Mouse (Mus musculus): ENCODE measurements around the gene Serpina3k. TPM values are rescaled to one million over a fixed set of nuclear protein-coding genes. Genes with fewer than 3 reads are reported as not detected.
"Not testable (repeated sequence)": the region's sequence is repeated elsewhere in the genome, so short reads cannot be mapped to it uniquely, and the experiment has no call there.

Serpina3k gene
- polyA plus RNA-seq, 1 experiment from 2014 or later: not detected

DNA sequence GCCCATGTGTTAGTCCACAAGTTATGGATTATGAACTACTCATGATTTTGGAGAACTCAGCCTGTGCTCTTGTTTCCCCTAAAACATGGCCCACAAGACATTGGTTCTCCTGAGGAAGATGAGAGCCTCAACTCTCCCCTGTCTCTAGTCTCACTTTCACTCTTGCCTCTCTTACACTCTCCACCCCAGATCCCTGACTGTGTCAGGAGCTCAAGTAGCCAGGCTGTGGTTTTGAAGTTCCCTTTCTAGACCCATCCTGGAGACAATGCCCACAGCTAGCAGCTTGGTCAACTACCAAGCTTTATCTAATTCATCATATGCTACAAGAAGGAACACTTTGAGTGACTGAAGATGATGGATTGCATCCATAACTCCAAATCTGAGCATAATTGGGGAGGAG lies 4.2 kb downstream of the Serpina3k start:
- not testable (repeated sequence) for H3K9ac ChIP-seq (ENCODE audit: low read length); H3K4me1 ChIP-seq (ENCODE audit: control insufficient read depth, insufficient read depth, low read length); H3K27me3 ChIP-seq (ENCODE audit: control insufficient read depth, insufficient read depth, low read length); H3K4me3 ChIP-seq (ENCODE audit: low read depth, low read length); ATAC-seq (ENCODE audit: low FRiP score); H3K36me3 ChIP-seq (ENCODE audit: control insufficient read depth, insufficient read depth, low read length); H3K27ac ChIP-seq (ENCODE audit: low read depth, low read length); H3K4me2 ChIP-seq; DNase-seq (ENCODE audit: low spot score, missing footprints); H3K9me3 ChIP-seq (ENCODE audit: control insufficient read depth, low read length)

DNA sequence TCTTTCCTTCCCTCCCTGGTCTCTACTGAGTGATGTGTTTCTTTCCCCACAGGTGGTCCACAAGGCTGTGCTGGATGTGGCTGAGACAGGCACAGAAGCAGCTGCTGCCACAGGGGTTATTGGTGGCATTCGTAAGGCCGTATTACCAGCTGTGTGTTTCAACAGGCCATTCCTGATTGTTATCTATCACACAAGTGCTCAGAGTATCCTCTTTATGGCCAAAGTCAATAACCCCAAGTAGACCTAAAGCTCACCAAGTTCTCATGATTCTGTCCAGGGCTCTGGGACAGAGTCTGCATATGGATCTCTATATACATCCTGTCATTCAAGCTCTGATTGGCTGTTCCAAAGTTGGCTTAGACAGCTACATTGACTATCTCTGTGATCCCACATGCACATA lies 6.9 kb downstream of the Serpina3k start:
- Histone ChIP-seq H3K4me1 (ENCODE audit: control insufficient read depth, insufficient read depth, low read length) (no peaks in the 10 kb centered on the region), H3K27me3 (ENCODE audit: control insufficient read depth, insufficient read depth, low read length) (no peaks in the 10 kb centered on the region), H3K9ac (ENCODE audit: low read length) (no peak overlapping the region), H3K27ac (ENCODE audit: low read depth, low read length) (no peak overlapping the region), H3K9me3 (ENCODE audit: control insufficient read depth, low read length) (no peaks in the 10 kb centered on the region), H3K36me3 (ENCODE audit: control insufficient read depth, insufficient read depth, low read length) (no peaks in the 10 kb centered on the region), H3K4me3 (ENCODE audit: low read depth, low read length) (no peak overlapping the region), H3K4me2 (no peak overlapping the region)
- WGBS: 86% methylated on average over 2 of the region's 2 CpGs
- DNase-seq (ENCODE audit: low spot score, missing footprints) (no peak), ATAC-seq (ENCODE audit: low FRiP score) (no peak)

DNA sequence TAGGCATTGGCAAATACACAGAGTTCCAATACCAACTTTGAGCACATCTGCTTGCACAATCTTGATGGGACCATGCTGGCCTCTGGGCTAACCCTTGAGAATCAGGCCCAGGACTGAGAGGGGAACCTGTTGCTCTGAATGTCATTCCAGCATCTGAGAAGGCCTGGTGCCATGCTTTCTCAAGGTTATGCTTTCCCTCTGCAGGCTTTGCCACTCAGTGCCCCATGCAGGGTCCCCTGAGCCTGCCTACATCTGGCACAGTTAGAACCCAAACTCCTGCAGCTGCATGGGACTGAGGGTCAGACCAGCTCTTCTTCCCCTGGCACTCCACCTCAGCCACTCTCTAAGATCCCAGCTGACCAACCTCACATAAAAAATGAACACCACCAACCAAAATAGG lies 7.4 kb downstream of the Serpina3k start:
- ATAC-seq (ENCODE audit: low FRiP score) (no peak), DNase-seq (ENCODE audit: low spot score, missing footprints) (no peak)
- Histone ChIP-seq H3K4me2 (no peak overlapping the region), H3K9ac (ENCODE audit: low read length) (no peak overlapping the region), H3K4me3 (ENCODE audit: low read depth, low read length) (no peak overlapping the region), H3K36me3 (ENCODE audit: control insufficient read depth, insufficient read depth, low read length) (no peaks in the 10 kb centered on the region), H3K4me1 (ENCODE audit: control insufficient read depth, insufficient read depth, low read length) (no peaks in the 10 kb centered on the region), H3K27ac (ENCODE audit: low read depth, low read length) (no peak overlapping the region), H3K9me3 (ENCODE audit: control insufficient read depth, low read length) (no peaks in the 10 kb centered on the region), H3K27me3 (ENCODE audit: control insufficient read depth, insufficient read depth, low read length) (no peaks in the 10 kb centered on the region)

DNA sequence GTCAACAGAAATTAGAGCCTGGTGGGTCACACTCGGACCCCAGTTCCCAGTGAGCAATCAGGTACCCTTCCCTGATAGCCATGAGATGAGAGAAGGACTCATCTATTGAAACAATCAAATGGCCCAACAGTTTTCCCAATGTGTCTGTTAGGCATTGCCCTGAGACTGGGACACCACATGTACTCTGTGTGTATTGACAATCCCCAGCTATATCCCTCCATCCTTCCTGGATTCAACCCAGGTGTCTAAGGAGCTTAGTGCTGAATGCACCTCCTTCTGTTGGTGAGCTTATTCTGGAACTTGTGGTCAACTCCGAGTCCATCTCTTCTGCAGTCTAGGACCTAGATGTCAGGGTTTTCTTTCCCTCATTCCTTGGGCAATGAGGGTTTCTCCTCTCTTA lies 8.8 kb downstream of the Serpina3k start:
- no peak for DNase-seq (ENCODE audit: low spot score, missing footprints)
- ATAC-seq (ENCODE audit: low FRiP score): no peak
- Histone ChIP-seq H3K4me2 (no peak overlapping the region), H3K36me3 (ENCODE audit: control insufficient read depth, insufficient read depth, low read length) (no peaks in the 10 kb centered on the region), H3K4me1 (ENCODE audit: control insufficient read depth, insufficient read depth, low read length) (no peaks in the 10 kb centered on the region), H3K4me3 (ENCODE audit: low read depth, low read length) (no peak overlapping the region), H3K27me3 (ENCODE audit: control insufficient read depth, insufficient read depth, low read length) (no peaks in the 10 kb centered on the region), H3K27ac (ENCODE audit: low read depth, low read length) (no peak overlapping the region), H3K9ac (ENCODE audit: low read length) (no peak overlapping the region), H3K9me3 (ENCODE audit: control insufficient read depth, low read length) (no peaks in the 10 kb centered on the region)
- WGBS: 85% methylated on average over 2 of the region's 2 CpGs

DNA sequence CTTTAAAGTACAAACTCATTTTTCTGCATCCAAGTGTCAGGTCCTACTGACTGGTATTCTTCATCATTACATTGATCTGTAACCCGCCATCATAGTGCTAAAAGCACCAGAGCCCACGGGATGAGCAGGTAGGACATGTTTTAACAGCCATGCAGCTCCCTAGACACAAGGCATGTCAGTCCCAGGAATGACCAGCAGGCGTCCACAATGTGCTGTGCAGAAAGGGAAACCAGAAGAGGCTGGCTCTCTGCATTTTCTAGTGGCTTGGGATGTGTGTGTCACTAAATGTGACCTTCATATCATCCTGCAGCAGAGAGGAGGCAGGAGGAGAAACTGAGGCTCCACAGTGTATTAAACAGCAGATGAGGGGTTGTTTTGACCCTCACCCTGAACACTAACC lies 13.5 kb downstream of the Serpina3k start:
- H3K27ac ChIP-seq (ENCODE audit: low read depth, low read length); H3K4me2 ChIP-seq; DNase-seq (ENCODE audit: low spot score, missing footprints); H3K4me1 ChIP-seq (ENCODE audit: control insufficient read depth, insufficient read depth, low read length); H3K9ac ChIP-seq (ENCODE audit: low read length); H3K27me3 ChIP-seq (ENCODE audit: control insufficient read depth, insufficient read depth, low read length); H3K4me3 ChIP-seq (ENCODE audit: low read depth, low read length); ATAC-seq (ENCODE audit: low FRiP score); H3K9me3 ChIP-seq (ENCODE audit: control insufficient read depth, low read length); H3K36me3 ChIP-seq (ENCODE audit: control insufficient read depth, insufficient read depth, low read length): not testable (repeated sequence)
- WGBS: 35% methylated on average over 3 of the region's 3 CpGs

DNA sequence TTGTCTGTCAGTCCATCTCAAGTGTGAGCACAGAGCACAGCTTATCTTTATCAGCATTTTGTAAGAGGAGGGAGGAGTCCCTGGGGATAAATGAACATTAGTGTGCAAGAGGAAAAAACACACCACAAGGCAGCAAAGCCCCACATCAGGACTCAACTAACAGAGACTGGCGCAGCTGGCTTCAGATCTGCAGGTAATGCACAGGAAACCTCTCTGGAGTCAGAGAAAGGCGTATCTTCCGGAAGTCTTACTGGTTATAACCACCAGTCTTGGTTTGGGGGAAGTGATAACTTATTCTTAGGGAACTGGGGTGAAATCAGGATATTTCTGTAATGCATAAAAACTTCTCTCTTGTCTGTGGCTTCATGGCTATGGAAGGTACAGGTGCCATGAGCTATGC lies 17.7 kb downstream of the Serpina3k start:
- no peaks in the 10 kb centered on the region for H3K4me1 ChIP-seq (ENCODE audit: control insufficient read depth, insufficient read depth, low read length)
- H3K4me2 ChIP-seq: no peak overlapping the region
- H3K9me3 ChIP-seq (ENCODE audit: control insufficient read depth, low read length): no peaks in the 10 kb centered on the region
- no peak overlapping the region for H3K27ac ChIP-seq (ENCODE audit: low read depth, low read length)
- 95% methylated on average over 3 of the region's 3 CpGs for WGBS
- H3K9ac ChIP-seq (ENCODE audit: low read length): no peak overlapping the region
- ATAC-seq (ENCODE audit: low FRiP score) (no peak), DNase-seq (ENCODE audit: low spot score, missing footprints) (no peak)
- H3K27me3 ChIP-seq (ENCODE audit: control insufficient read depth, insufficient read depth, low read length): no peaks in the 10 kb centered on the region
- H3K36me3 ChIP-seq (ENCODE audit: control insufficient read depth, insufficient read depth, low read length): no peaks in the 10 kb centered on the region
- no peak overlapping the region for H3K4me3 ChIP-seq (ENCODE audit: low read depth, low read length)

DNA sequence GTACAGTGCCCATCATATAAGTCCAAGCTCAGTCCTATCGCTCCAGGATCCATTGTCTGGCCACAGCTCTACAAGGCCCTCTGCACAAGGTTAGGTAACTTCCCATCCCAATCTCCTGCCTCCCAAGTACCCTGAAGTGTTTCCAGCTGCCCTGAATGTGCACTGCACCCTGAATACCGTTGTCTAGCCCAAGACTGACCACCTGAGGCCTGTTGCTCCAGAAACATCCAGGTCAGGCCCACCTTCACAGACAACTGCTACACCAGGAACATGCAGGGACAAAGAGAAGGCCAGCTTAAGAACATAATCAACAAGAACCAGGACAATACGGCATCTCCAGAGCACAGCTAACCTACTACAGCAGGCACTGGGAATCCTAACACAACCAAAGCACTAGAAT lies 31.7 kb downstream of the Serpina3k start:
- Histone ChIP-seq H3K9me3 (ENCODE audit: control insufficient read depth, low read length) (no peaks in the 10 kb centered on the region), H3K36me3 (ENCODE audit: control insufficient read depth, insufficient read depth, low read length) (no peaks in the 10 kb centered on the region), H3K27ac (ENCODE audit: low read depth, low read length) (no peak overlapping the region), H3K9ac (ENCODE audit: low read length) (no peak overlapping the region), H3K4me2 (no peak overlapping the region), H3K4me1 (ENCODE audit: control insufficient read depth, insufficient read depth, low read length) (no peaks in the 10 kb centered on the region), H3K4me3 (ENCODE audit: low read depth, low read length) (no peak overlapping the region), H3K27me3 (ENCODE audit: control insufficient read depth, insufficient read depth, low read length) (no peaks in the 10 kb centered on the region)
- DNase-seq (ENCODE audit: low spot score, missing footprints) (no peak), ATAC-seq (ENCODE audit: low FRiP score) (no peak)
- WGBS: 85% methylated on average over 3 of the region's 3 CpGs

DNA sequence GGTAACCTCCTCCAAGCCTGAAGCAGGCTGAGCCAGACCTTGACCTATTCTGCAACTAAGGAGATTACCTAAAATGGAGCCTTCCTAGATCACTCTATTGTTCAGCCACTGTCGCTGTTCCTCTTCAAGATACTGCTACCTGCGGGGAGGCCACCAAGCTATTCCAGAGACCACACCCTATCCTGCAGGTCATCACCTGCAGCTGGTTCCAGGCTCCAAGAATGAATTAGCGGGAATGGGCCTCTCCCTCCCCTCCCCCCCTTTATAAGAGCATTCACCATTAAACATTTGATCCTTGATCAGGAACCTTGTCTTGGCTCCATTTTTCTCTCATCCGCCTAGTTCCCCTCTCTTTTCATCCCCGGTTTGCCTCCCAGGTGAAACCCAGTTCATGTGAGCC lies 38.9 kb downstream of the Serpina3k start:
- H3K27ac ChIP-seq (ENCODE audit: low read depth, low read length); H3K4me1 ChIP-seq (ENCODE audit: control insufficient read depth, insufficient read depth, low read length); H3K4me2 ChIP-seq; H3K27me3 ChIP-seq (ENCODE audit: control insufficient read depth, insufficient read depth, low read length); H3K9me3 ChIP-seq (ENCODE audit: control insufficient read depth, low read length); H3K4me3 ChIP-seq (ENCODE audit: low read depth, low read length); H3K36me3 ChIP-seq (ENCODE audit: control insufficient read depth, insufficient read depth, low read length); ATAC-seq (ENCODE audit: low FRiP score); H3K9ac ChIP-seq (ENCODE audit: low read length); DNase-seq (ENCODE audit: low spot score, missing footprints): not testable (repeated sequence)
- 67% methylated on average over 5 of the region's 5 CpGs for WGBS

DNA sequence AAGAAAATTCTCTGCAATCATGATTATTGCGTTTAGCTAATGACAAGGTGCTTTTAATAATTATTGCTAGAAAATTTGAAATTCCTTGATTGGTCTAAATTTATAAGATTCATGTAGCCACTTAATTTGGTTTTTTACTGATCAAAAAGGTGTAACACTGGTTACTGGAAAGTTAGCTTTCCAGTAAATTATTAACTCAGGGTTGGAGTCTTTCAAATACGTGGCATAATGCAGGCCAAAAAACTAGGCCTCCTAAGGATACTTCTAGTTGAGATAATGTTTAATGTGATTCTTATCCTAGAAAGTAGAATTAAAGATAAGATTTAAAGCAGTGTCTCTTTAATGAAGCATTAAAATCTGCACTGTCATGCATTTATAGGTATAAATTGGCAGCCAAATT lies 40.1 kb downstream of the Serpina3k start:
- not testable (repeated sequence) for H3K4me1 ChIP-seq (ENCODE audit: control insufficient read depth, insufficient read depth, low read length); H3K27me3 ChIP-seq (ENCODE audit: control insufficient read depth, insufficient read depth, low read length); H3K4me2 ChIP-seq; H3K4me3 ChIP-seq (ENCODE audit: low read depth, low read length); H3K27ac ChIP-seq (ENCODE audit: low read depth, low read length); ATAC-seq (ENCODE audit: low FRiP score); H3K9ac ChIP-seq (ENCODE audit: low read length); DNase-seq (ENCODE audit: low spot score, missing footprints); H3K36me3 ChIP-seq (ENCODE audit: control insufficient read depth, insufficient read depth, low read length); H3K9me3 ChIP-seq (ENCODE audit: control insufficient read depth, low read length)
- WGBS: 87% methylated on average over 2 of the region's 2 CpGs

DNA sequence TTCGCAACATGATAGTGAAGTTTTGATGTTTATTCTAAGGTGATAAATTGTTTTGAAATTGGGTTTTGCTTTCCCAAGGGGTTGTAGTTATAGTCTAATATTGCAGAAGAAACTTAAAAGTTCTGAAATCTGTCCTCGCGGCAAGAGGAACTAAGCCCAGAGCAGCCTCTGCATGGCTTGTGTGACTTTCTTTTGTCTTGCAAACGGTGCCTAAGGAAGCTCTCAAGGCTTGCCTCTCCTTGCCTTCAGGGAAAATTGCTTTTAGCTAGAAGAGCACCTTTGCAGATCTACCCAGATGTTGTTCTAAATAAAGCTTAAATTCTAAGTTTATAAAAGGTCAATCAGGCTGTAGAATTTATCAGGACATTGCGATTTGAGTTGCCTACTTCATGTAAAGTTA lies 40.5 kb downstream of the Serpina3k start:
- WGBS: 48% methylated on average over 5 of the region's 5 CpGs
- H3K4me3 ChIP-seq (ENCODE audit: low read depth, low read length): not testable (repeated sequence)

More for the DNA sequence above, 40.5 kb downstream of the Serpina3k start:
- not testable (repeated sequence) for H3K4me1 ChIP-seq (ENCODE audit: control insufficient read depth, insufficient read depth, low read length); ATAC-seq (ENCODE audit: low FRiP score); H3K36me3 ChIP-seq (ENCODE audit: control insufficient read depth, insufficient read depth, low read length); H3K9me3 ChIP-seq (ENCODE audit: control insufficient read depth, low read length); H3K27me3 ChIP-seq (ENCODE audit: control insufficient read depth, insufficient read depth, low read length); H3K9ac ChIP-seq (ENCODE audit: low read length); H3K4me2 ChIP-seq; DNase-seq (ENCODE audit: low spot score, missing footprints); H3K27ac ChIP-seq (ENCODE audit: low read depth, low read length)

Data from midbrain, embryonic 11.5 days (tissue).